Mouse (Mus musculus): ENCODE data around the gene Adcy3. TPM values are rescaled to one million over a fixed set of nuclear protein-coding genes. Genes with fewer than 3 reads are reported as not detected.

The Adcy3 gene
- total RNA-seq, 2 experiments from 2014 or later: 53.9 to 55.1 TPM

DNA sequence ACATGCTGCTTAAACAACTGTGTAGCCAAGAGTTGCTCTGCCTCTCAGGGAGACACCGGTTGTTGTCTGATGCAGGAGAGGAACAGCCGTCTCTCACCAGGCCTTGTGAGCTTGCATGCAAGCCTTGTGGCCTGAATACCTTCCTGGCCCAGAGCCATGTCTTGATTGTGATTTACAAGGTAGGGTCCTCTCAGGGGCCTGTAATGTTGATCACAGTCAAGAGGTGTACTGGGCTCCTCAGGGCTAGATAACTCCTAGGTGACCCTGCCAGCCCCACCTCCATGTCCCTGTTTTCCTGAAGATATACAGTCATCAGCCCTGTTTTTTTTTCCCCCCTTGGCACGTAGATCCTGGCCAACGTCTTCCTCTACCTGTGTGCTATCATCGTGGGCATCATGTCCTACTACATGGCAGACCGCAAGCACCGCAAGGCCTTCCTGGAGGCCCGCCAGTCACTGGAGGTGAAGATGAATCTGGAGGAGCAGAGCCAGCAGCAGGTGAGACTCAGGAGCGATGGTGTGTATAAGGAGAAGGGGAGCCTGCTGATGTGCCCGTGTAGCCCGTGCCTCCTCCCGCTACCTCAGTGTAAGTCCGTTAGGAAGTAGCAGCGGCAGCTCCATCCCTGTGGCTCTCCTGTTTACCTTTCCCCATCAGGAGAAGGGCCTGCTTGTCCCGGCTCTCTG is 40.3 kb downstream of the Adcy3 start:
- intact Hi-C loops (cut with DNase I): no loop called here
- no peak for DNase-seq (ENCODE audit: extremely low spot score in 1 of 2, low spot score in 2 of 2)

DNA sequence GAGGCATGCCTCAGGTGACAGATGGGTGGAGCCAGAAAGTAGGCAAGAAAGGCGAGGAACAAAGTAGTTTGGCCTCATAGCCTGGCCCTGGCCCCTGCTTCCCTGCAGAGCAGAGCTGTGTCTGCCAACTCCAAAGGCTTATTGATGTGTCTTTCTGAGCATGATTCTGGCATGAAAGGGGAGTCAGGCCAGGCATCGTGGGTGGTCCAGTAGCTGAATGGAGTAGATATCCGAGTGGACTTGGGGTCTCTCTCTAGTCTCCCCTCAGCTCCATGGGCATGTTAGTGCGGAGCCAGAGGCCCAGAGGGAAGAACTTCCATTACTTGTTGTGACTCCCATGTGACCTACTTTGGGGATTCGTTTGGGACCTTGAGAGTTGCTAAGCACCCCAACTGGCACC is 45.9 kb downstream of the Adcy3 start:
- DNase-seq (ENCODE audit: extremely low spot score in 1 of 2, low spot score in 2 of 2): no peak

DNA sequence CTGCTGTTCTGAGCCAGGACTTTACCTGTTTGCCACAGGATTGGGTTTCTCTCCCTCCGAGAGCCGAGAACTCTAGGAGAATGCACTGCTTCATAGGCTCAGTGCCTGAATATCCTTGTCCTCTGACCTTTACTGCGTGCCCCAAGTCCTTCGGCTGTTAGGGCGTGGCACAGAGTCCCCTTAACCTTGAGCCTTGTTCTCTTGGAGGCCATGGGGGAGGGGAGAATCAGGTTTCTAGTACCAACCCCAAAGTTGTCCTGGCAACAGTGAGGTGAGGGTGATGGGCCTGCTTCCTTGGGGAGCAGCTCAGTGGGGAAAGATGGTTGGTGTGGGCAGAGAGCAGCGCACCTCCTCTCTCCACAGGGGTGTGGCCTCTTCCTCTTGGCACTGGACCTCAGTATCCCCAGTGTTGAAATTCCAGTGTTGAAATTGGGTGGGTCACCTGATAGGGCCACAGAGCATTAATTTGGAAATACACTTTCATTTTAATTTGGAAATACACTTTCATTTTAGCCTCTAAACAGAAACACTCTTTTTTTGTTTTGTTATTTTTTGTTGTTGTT is 46.8 kb downstream of the Adcy3 start:
- intact Hi-C loops (cut with DNase I): no loop called here
- no peak for DNase-seq (ENCODE audit: extremely low spot score in 1 of 2, low spot score in 2 of 2)

More for the DNA sequence above, 45.9 kb downstream of the Adcy3 start:
- intact Hi-C loops (cut with DNase I): no loop called here

DNA sequence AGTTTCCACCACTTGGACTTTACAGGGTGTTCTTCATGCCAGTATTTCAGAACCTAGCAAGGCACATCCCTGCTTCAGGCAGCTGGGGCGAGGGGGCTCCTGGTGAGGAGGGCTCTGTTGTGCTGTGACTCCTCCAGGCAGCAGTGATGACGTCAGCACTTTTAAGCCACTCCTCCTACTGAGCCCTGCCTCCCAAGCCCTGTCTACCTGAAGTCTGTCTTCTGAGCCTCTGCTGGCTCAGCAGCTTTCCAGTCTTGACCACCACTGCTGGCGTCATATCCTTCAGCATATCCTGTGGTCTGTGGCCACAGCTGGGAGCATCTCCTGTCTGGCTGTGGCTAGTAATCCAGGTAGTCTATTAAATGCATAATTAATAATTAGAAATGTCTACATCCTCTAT is 47.6 kb downstream of the Adcy3 start:
- no peak for DNase-seq (ENCODE audit: extremely low spot score in 1 of 2, low spot score in 2 of 2)
- intact Hi-C loops (cut with DNase I): no loop called here

GRCm38 (mm10) chr12:4184648-4185047 is 51.7 kb downstream of the Adcy3 start:
- intact Hi-C loops (cut with DNase I): no loop called here
- DNase-seq (ENCODE audit: extremely low spot score in 1 of 2, low spot score in 2 of 2): no peak

- intact Hi-C loops (cut with DNase I): no loop called here
- no peak for DNase-seq (ENCODE audit: extremely low spot score in 1 of 2, low spot score in 2 of 2)
These were observed 55.5 kb downstream of the Adcy3 start for GRCm38 (mm10) chr12:4188171-4189059.

GRCm38 (mm10) chr12:4189060-4189447 is 56.2 kb downstream of the Adcy3 start:
- DNase-seq (ENCODE audit: extremely low spot score in 1 of 2, low spot score in 2 of 2): no peak
- intact Hi-C loops (cut with DNase I): no loop called here

DNA sequence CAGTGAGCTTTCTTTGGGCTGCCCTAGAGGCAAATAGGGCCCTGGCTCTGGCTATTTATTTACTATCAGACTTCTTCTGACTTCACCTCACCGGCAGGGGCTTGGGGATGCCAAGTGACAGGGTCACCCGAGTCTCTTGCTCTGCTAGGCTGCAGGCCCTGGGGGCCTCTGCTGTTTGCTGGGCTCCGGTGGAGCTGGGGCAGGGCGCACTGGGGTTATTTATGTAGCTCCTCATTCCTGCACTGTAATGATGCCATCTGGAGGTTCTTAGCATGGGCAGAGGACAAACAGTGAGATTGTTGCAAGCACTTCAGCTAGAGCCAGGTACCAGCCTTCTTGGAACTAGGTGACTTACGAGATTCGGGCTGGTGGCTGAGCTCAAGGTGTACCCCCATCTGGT is 59.6 kb downstream of the Adcy3 start:
- no peak for DNase-seq (ENCODE audit: extremely low spot score in 1 of 2, low spot score in 2 of 2)
- intact Hi-C loops (cut with DNase I): no loop called here

DNA sequence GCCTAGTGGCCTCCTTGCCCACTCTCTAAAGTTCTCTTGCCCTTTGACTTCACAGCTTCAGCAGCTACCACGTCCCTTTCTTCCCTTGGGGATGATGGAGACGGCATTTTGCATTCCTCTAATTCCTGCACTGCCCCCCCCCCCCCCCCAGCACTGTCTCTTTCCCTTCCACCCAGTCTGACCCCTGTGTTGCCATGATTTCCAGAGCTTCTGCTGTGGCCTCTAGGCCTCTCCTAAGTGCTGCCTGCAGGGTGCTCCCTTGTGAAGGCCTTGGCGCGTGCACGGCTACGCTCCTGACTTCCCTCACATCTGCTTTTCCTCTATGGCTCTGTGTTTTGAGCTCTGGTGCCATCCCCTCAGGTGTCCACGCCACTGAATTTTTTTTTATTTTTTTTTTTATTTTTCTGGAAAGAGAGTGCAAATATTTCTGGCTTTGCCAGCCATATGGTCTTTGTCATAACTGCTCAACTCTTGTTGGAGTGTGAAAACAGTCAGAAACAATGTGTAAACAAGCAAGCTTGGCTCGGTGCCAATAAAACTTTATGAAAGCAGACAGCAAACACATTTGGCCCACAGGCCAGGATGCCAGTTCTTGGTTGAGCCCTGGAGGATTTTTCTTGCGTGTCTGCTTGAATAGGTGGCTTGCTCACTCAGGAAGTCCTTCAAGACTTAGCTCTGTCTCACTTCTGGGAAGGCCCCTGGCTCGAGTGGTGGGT is 60.3 kb downstream of the Adcy3 start:
- intact Hi-C loops (cut with DNase I): no loop called here

GRCm38 (mm10) chr12:4194643-4195042 is 61.7 kb downstream of the Adcy3 start:
- no peak for DNase-seq (ENCODE audit: extremely low spot score in 1 of 2, low spot score in 2 of 2)

More for the DNA sequence above, 60.3 kb downstream of the Adcy3 start:
- no peak for DNase-seq (ENCODE audit: extremely low spot score in 1 of 2, low spot score in 2 of 2)

GRCm38 (mm10) chr12:4198702-4199101 is 65.8 kb downstream of the Adcy3 start:
- intact Hi-C loops (cut with DNase I): no loop called here
- DNase-seq (ENCODE audit: extremely low spot score in 1 of 2, low spot score in 2 of 2): peak in 1 of 2 experiments; percentile 6

More at GRCm38 (mm10) chr12:4194643-4195042, 61.7 kb downstream of the Adcy3 start:
- intact Hi-C loops (cut with DNase I): no loop called here

DNA sequence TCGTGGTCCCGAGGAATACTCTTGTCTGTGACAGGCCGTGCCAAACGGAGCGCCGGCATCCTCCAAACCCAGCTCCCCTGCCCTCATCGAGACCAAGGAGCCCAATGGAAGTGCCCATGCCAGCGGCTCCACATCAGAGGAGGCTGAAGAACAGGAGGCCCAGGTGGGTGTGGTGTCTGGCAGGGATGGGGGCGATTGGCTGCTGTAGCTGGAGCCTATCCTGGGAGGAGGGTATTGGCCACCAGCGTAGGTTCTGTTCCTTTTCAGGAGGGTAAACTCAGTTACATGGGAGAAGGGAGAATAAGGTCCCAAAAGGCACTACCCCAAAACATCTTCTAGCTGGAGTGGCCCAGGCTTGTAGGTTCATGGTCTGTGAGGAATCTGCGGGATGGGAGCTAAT is 66.4 kb downstream of the Adcy3 start:
- DNase-seq (ENCODE audit: extremely low spot score in 1 of 2, low spot score in 2 of 2): peak in 1 of 2 experiments; percentile 20
- intact Hi-C loops (cut with DNase I): no loop called here

- intact Hi-C loops (cut with DNase I): loop anchor here (10.0 kb wide), 1 partner anchor 277 kb away; no protein-coding TSS in a partner anchor
These were observed 68.7 kb downstream of the Adcy3 start for GRCm38 (mm10) chr12:4201454-4202200.

GRCm38 (mm10) chr12:4202206-4202605 is 69.3 kb downstream of the Adcy3 start:
- no peak for DNase-seq (ENCODE audit: extremely low spot score in 1 of 2, low spot score in 2 of 2)
- intact Hi-C loops (cut with DNase I): loop anchor here (10.0 kb wide), 1 partner anchor 277 kb away; no protein-coding TSS in a partner anchor

More at GRCm38 (mm10) chr12:4201454-4202200, 68.7 kb downstream of the Adcy3 start:
- peak; percentile 37 to 40 for DNase-seq (ENCODE audit: extremely low spot score in 1 of 2, low spot score in 2 of 2)

GRCm38 (mm10) chr12:4206106-4206505 is 73.2 kb downstream of the Adcy3 start:
- no peak for DNase-seq (ENCODE audit: extremely low spot score in 1 of 2, low spot score in 2 of 2)
- intact Hi-C loops (cut with DNase I): loop anchor here (5.0 to 10.0 kb wide), 2 partner anchors 99 to 281 kb away; no protein-coding TSS in a partner anchor

GRCm38 (mm10) chr12:4208405-4209133 is 75.7 kb downstream of the Adcy3 start:
- peak; percentile 59 to 73 for DNase-seq (ENCODE audit: extremely low spot score in 1 of 2, low spot score in 2 of 2)

GRCm38 (mm10) chr12:4209196-4209595 is 76.3 kb downstream of the Adcy3 start:
- no peak for DNase-seq (ENCODE audit: extremely low spot score in 1 of 2, low spot score in 2 of 2)
- intact Hi-C loops (cut with DNase I): loop anchor here (5.0 to 10.0 kb wide), 2 partner anchors 102 to 284 kb away; no protein-coding TSS in a partner anchor

More at GRCm38 (mm10) chr12:4208405-4209133, 75.7 kb downstream of the Adcy3 start:
- intact Hi-C loops (cut with DNase I): loop anchor here (5.0 to 10.0 kb wide), 2 partner anchors 101 to 284 kb away; no protein-coding TSS in a partner anchor
